Mouse (Mus musculus) right cerebral cortex, adult 2 months (tissue): Measurements from ENCODE around the gene Gnas.

Experiments
- DNase-seq, 2 experiments: peaks; one replicate each; pipeline ENCODE4 v3.0.0; 2021 to 2022; ENCODE audit warnings: low spot score in 2 of 2

The Gnas gene

DNA sequence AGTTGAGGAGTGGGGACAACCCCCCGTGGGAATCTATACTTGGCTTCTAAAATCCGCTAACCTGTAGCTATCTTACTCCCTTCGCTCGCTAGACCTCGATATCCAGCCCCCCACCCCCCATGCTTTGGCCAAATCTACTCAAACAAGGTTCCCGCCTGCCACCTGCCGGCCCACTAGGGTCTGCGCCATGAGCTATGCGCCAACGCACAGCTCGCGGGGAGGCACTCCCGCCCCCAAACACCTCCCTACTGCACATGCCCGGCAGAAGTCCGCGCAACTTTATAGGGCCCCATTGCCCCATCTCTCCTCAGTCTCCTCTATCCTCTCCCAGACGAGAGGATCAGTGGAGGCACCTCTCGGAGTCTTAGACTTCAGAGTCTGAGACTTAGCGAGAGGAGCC lies at the start of gene Gnas:
Gnas (plus strand) TSS at position 310 of the 400 bp plus-strand sequence.
- DNase-seq = peak in 1 of 2 experiments; percentile 37

DNA sequence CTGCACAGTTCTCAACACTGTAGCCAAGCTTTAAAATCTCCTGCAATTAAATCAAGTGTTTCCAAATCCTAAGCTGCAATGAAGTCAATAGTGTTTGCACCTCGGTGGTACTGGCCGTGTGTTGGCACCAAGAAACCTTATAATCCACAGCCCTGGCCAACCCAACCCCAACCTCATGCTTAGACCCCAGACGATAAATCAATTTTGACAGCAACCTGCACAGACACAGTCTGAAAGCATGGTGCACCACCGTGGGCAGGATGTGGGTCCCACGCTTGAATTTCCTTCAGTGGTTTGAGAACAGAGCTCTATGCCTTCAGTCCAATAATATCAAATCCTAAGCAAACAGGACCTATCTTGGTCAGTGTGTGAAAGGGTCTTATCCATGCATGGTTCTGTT lies 41.7 kb upstream of the Gnas start:
- DNase-seq = no peak

- DNase-seq = no peak
Observed at GRCm38 (mm10) chr2:174251963-174252362, 32.2 kb upstream of the Gnas start.

- DNase-seq = no peak
Observed at GRCm38 (mm10) chr2:174257312-174257711, 26.8 kb upstream of the Gnas start.

DNA sequence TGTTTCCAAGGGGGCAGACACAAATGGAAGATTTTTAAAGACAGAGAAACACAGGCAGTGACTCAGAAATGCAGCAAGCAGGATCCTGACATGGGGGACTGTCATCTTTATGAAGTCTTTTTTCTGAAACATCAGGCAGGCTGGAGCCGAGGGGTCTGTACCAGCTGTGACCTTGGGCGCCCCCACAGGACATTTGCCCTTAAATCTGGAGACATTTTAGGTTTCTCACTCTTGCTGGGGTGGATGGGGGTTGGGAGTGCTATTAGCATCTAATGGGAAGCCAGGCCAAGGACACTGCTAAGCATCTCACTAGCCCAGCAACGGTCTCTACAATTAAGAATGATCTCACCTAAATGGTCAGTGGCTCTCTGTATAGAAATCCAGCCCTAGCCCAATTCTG lies 24.1 kb upstream of the Gnas start:
- DNase-seq = no peak

GRCm38 (mm10) chr2:174260908-174261800 lies 23.0 kb upstream of the Gnas start:
- no peak for DNase-seq

DNA sequence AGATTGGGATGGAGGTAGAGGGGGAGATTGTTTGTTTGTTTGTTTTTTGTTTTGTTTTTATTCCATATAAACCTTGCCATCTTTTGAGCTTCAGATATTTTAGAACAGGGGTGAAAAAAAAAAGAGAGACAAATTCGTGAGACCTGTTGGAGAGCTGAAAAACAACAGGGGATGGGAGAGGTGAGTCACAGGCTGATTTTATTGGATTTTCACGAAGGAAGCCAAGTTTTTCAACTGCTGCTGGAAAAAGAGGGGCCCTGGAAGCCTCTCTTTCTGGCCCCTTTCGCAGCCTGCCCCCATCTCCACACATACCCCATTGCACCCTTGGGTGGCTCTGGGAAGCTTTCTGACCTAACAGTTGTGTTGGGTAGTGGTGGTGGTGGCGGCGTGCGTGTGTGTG lies 22.3 kb upstream of the Gnas start:
- DNase-seq = no peak

DNA sequence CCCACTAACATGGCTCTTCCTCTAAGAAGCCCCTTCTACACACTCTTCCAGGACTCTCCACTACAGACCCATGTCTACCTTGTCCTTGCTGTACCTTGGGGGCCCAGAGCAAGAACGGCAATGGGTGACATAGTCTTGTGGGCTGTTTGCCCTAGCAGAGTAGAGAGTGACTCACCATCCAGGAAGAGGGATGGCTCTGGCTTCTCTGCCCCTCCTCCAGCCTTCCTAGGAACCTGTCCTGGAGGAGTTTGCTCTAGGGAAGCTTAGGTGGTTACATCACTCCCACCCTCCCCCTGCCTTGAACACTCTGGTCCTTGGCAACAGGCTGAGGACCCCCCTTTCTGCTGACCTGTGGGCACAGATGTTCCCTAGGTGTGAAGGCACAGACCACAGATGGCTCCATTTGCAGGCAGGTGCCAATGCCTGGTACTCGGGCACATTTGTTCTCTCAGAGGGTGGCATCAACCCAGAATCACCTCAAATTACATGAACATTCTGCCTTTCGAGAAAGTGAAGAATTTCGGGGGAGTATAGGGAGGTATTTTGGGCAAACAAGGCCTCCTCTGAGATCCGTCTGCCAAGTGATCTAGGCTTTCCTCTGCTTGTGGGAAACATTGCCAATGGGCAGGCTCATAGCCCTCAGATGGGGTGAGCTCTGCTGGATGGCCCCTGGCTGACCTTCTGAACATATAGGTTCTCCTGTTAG lies 20.9 kb upstream of the Gnas start:
- no peak for DNase-seq

DNA sequence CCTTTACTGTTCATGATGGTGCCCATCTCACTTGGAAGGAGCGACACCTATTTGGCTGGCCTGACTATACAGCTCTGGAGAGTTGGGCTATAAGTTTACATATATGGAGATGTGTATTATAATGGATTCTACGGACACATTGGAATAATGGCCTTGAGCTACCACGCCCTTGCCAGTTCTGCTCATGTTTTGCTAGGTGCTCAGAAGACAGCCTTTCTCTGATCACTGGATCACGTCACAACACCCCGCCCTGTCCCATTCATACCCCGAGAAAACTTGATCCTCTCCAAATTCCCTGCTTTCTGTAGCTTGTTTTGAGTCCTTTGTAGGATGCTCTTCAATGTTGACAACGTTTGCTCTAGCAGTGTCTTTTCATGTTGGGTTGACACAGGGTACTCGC lies 19.9 kb upstream of the Gnas start:
- no peak for DNase-seq

GRCm38 (mm10) chr2:174270416-174270815 lies 13.7 kb upstream of the Gnas start:
- DNase-seq = no peak

GRCm38 (mm10) chr2:174271459-174271858 lies 12.7 kb upstream of the Gnas start:
- DNase-seq = no peak

DNA sequence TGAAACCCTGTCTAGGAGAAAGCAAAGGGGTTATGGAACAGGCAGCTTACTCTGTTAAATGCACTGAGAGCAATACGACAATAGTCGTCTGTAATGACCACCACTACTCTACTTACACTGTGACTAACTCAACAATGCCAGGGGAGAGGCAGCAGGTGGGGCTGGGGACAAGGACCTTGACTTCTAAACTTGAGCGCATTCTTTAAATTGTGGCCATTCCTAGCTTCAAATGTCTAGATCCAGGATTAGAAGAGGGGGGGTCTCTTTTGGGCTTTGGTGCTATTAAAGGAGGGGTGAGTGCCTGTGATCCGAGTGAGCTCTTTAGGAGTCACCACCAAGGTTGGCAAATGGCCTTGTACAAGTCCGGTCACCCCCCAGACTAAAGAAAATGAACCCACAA lies 11.0 kb upstream of the Gnas start:
- no peak for DNase-seq

GRCm38 (mm10) chr2:174273961-174274360 lies 10.2 kb upstream of the Gnas start:
- DNase-seq = no peak

DNA sequence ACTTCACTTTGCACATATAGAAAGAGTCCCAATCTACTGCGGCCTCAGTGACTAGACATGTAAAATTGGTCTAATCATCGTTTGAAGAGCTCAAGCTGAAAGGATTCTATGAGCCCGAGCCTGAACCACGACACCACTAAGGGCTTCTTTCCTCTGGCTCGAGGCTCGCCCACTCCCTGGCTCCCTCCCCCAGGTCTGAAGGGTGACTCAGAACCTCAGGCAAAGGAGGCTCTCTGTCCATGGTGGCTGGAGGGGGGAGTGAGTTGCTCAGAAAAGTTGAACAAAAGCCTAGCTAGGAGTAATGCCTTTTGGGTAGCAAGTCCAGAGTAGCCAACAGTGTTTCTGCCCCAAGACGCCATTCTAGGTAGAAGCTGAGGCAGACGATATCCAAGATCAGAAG lies 4.3 kb upstream of the Gnas start:
- no peak for DNase-seq

DNA sequence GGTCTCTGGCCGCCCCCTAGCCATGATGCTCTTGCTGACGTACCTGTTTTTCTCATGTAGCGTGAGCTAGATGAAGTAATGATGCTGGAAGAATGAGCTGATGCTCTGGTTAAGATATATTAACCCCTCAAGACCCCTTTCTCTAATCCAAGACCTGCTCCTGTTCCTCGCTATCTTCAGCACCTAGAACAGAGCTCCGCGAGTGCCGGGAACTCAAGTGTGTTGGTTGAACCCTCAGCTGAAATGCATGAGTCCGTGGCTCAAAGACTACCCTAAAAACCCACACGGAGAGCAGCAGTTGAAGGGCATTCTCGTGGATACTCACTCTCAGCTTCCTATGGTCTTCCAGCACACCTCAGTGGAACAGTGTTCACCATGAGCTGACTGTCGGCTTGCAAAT lies 779 bp upstream of the Gnas start:
- DNase-seq = no peak

- no peak for DNase-seq
Observed at GRCm38 (mm10) chr2:174284807-174285457, 812 bp downstream of the Gnas start.

- DNase-seq = no peak
Observed at GRCm38 (mm10) chr2:174285921-174286470, 1.9 kb downstream of the Gnas start.

DNA sequence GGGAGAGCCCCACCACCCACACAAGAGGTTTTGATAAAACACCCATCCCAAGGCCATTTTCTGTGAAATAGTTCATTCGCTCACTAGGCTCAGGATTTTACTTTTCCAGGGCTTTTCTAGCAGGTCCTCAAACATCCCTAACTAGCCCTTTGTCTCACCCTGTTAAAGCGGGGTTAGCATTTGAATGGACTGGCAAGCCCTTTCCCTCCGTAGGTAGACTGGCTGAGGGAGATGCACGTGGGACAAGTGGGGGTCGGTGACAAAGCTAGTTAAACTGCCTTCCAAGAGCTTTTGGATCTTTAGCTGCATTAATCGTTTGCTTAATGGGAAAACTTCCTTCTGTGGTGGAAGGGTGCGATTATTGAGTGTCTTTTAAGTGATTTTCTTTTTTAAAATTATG lies 3.8 kb downstream of the Gnas start:
- no peak for DNase-seq

- DNase-seq = no peak
Observed at GRCm38 (mm10) chr2:174288673-174289430, 4.7 kb downstream of the Gnas start.

- DNase-seq = no peak
Observed at GRCm38 (mm10) chr2:174291029-174291661, 7.0 kb downstream of the Gnas start.

DNA sequence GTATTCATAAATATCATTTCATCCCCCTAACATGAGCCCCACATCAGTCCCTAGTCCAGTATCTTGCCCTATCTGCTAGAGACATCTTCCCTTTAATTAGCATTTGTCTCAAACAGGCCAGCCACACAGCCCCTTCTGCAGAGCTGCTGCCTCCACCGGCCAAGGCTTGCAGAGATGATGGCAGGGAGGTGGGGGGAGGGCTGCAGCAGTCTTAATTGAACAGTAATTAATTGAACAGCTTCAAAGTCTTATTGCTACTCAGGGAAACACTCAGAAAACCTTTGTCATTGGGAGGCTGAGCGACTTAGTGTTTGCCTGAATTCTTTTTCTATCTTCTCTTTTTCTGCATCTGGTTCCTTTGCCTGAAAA lies 7.5 kb downstream of the Gnas start:
- no peak for DNase-seq
